Mouse (Mus musculus): ENCODE data around the gene Ppp1r15a. TPM values are rescaled to one million over a fixed set of nuclear protein-coding genes. Genes with fewer than 3 reads are reported as not detected.
A peak's percentile ranks its signal among the peaks of the same experiment; 100 is the strongest.
"Not testable (repeated sequence)": the region's sequence is repeated elsewhere in the genome, so short reads cannot be mapped to it uniquely, and the experiment has no call there.

Gene Ppp1r15a
- polyA plus RNA-seq, 1 experiment from 2014 or later, result 27.1 TPM

DNA sequence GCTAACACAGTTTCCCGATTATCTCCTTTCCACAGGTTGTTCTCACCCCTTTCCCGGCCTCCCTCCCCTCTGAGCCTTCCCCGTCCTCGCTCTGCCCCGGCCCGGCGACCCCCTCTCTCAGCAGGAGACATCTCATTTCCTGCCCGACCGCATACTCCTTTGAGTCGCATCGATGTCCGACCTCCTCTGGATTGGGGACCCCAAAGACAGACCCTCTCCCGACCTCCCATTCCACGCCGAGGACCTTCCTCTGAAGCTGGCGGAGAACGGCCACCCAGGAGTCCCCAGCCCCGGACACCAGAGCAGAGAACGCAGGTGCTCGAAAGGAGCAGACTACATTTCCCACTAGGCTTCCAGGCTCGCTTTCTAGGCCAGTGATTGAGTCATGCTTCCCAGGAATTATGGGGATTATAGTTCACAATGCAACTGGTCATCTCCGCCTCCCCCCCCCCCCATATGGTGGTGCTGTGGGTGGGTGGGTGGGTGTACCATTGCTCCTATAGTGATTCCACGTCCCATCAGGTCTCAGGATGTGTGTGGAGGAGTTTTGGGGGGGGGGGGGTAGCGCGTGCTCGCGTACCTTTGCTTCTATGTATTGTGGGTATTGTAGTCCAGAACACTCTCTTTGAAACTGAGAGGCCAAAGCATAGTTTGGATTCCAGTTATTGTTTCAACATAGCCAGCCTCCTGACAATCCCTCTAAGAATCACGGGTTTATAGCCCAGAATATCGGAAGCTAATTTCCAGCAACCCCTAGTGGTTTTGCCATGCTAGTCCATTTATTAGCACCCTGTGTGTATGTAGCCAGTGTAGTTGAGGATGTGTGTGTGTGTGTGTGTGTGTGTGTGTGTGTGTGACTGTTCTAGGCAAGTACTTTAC is 12.3 kb upstream of the Ppp1r15a start:
- H3K27ac ChIP-seq (ENCODE audit: low read length), result no peak overlapping the region
- peak overlapping the region; percentile 63 for H3K4me3 ChIP-seq (ENCODE audit: low read length)
- H3K9me3 ChIP-seq (replicated peaks; ENCODE audit: control insufficient read depth, low read length), result no peaks in the 10 kb centered on the region
- H3K4me2 ChIP-seq (ENCODE audit: low read depth, low read length), result peak overlapping the region; percentile 83
- WGBS, result 4% methylated on average over 29 of the region's 29 CpGs
- H3K27me3 ChIP-seq (ENCODE audit: control insufficient read depth, insufficient read depth, low read length), result no peaks in the 10 kb centered on the region
- 0 out of 2 replicates have a peak, but pooled peaks cover 6% of the 10 kb centered on the region for H3K4me1 ChIP-seq (ENCODE audit: control insufficient read depth, insufficient read depth, low read length)
- ATAC-seq (replicated peaks; ENCODE audit: extremely low read depth, insufficient read depth, low FRiP score), result peak; percentile 74
- H3K36me3 ChIP-seq (ENCODE audit: control insufficient read depth, insufficient read depth), result no peaks in the 10 kb centered on the region
- peak overlapping the region; percentile 69 for H3K9ac ChIP-seq (ENCODE audit: low read length)

DNA sequence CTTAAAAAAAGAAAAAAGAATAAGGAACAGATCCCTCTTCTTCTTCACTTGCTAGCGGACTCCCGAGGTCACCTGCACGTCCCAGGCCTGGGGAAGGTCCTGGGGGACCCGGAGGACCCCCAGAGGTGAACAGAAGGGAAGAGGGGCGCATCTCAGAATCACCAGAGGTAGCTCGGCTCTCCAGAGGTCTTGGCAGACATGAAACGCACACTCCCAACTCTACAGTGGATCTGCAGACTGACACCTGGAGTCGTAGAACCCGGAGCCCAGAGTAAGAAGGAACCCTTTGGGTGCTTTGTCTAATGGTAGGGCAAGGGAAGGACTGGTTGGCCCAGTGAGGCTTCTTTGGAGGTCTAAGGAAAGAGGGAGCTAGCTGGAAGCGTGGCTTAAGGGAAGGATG is 11.5 kb upstream of the Ppp1r15a start:
- Histone ChIP-seq H3K4me3 (ENCODE audit: low read length) (peak overlapping the region; percentile 63), H3K27ac (ENCODE audit: low read length) (no peak overlapping the region), H3K27me3 (ENCODE audit: control insufficient read depth, insufficient read depth, low read length) (no peaks in the 10 kb centered on the region), H3K9ac (ENCODE audit: low read length) (no peak overlapping the region; the same call in 1 of the 2 replicates), H3K9me3 (replicated peaks; ENCODE audit: control insufficient read depth, low read length) (no peaks in the 10 kb centered on the region), H3K4me2 (ENCODE audit: low read depth, low read length) (peak overlapping the region; percentile 83), H3K36me3 (ENCODE audit: control insufficient read depth, insufficient read depth) (no peaks in the 10 kb centered on the region), H3K4me1 (ENCODE audit: control insufficient read depth, insufficient read depth, low read length) (0 out of 2 replicates have a peak, but pooled peaks cover 6% of the 10 kb centered on the region)
- no peak for ATAC-seq (replicated peaks; ENCODE audit: extremely low read depth, insufficient read depth, low FRiP score)
- 83% methylated on average over 10 of the region's 10 CpGs for WGBS

DNA sequence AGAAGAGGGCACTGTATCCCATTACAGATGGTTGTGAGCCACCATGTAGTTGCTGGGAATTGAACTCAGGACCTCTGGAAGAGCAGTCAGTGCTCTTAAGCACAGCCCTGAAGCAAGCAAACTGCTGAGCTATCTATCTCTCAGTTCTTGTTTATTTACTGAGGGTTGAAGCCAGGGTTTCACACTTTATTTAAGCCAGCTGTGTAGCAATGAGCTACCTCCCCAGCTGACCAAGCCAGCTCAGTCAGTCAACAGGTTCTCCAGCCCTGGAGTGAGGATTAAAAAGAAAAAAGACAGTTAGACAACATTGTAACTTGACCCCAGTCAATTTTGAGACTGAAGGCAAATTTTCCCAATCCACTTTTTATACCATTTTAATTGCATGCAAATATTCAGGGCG is 9.6 kb upstream of the Ppp1r15a start:
- no peaks in the 10 kb centered on the region for H3K9me3 ChIP-seq (replicated peaks; ENCODE audit: control insufficient read depth, low read length)
- no peak overlapping the region for H3K27ac ChIP-seq (ENCODE audit: low read length)
- no peak overlapping the region for H3K4me2 ChIP-seq (ENCODE audit: low read depth, low read length)
- H3K27me3 ChIP-seq (ENCODE audit: control insufficient read depth, insufficient read depth, low read length), result no peaks in the 10 kb centered on the region
- H3K4me1 ChIP-seq (ENCODE audit: control insufficient read depth, insufficient read depth, low read length), result peaks cover 6% of the 10 kb centered on the region
- no peak for ATAC-seq (replicated peaks; ENCODE audit: extremely low read depth, insufficient read depth, low FRiP score)
- WGBS, result 86% methylated on average over 1 of the region's 1 CpGs
- no peaks in the 10 kb centered on the region for H3K36me3 ChIP-seq (ENCODE audit: control insufficient read depth, insufficient read depth)
- H3K4me3 ChIP-seq (ENCODE audit: low read length), result no peak overlapping the region
- no peak overlapping the region for H3K9ac ChIP-seq (ENCODE audit: low read length)

DNA sequence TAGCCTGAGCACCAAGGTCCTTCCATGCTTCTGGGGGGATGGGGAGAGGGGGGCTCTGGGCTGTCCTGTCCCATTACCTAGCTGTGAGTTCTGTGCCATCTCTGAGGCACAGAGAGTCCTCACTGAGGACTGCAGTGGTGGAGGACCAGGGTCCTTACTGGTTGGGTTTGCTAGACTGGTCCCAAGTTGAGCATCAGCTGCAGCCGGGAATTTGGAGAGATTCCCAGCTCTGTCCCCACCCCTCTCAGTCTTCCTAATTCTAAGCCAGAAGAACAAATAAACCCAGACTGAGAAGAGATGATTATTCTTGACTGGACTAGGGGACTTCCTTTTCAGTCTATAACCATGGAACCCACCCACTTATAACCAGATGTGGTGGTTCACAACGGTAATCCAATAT is 4.6 kb upstream of the Ppp1r15a start:
- 51% methylated on average over 2 of the region's 2 CpGs for WGBS
- no peaks in the 10 kb centered on the region for H3K27me3 ChIP-seq (ENCODE audit: control insufficient read depth, insufficient read depth, low read length)
- no peak overlapping the region for H3K9ac ChIP-seq (ENCODE audit: low read length)
- no peaks in the 10 kb centered on the region for H3K9me3 ChIP-seq (replicated peaks; ENCODE audit: control insufficient read depth, low read length)
- ATAC-seq (replicated peaks; ENCODE audit: extremely low read depth, insufficient read depth, low FRiP score), result no peak
- no peak overlapping the region for H3K4me2 ChIP-seq (ENCODE audit: low read depth, low read length)
- no peak overlapping the region for H3K4me3 ChIP-seq (ENCODE audit: low read length)
- H3K27ac ChIP-seq (ENCODE audit: low read length), result peak overlapping the region; percentile 24; the same call in 1 of the 2 replicates
- no peaks in the 10 kb centered on the region for H3K36me3 ChIP-seq (ENCODE audit: control insufficient read depth, insufficient read depth)
- H3K4me1 ChIP-seq (ENCODE audit: control insufficient read depth, insufficient read depth, low read length), result peaks cover 15% of the 10 kb centered on the region

DNA sequence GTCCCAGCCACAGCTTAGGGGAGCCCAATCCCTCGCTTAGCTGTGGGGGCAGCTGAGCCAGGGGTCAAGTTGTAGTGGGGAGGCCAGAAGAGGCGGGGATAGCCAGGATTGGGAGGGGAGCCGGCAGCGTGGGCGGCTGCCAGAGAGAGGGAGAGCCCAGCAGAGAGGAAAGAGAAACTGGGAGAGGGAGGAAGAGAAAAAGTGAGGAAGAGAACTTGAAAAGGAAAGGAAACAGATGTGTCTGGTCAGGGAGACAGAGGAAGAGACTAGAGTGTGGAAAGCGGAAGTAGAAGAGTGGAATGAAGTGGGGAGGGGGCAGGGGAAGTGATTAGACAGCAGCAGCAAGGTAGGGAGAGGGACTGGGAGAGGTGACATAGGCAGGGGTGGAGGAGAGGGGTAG is 3.4 kb upstream of the Ppp1r15a start:
- Histone ChIP-seq H3K4me2 (ENCODE audit: low read depth, low read length) (peak overlapping the region; percentile 45), H3K36me3 (ENCODE audit: control insufficient read depth, insufficient read depth) (no peaks in the 10 kb centered on the region), H3K27ac (ENCODE audit: low read length) (peak overlapping the region; percentile 55), H3K27me3 (ENCODE audit: control insufficient read depth, insufficient read depth, low read length) (no peaks in the 10 kb centered on the region), H3K4me1 (ENCODE audit: control insufficient read depth, insufficient read depth, low read length) (peaks cover 25% of the 10 kb centered on the region), H3K4me3 (ENCODE audit: low read length) (no peak overlapping the region), H3K9ac (ENCODE audit: low read length) (0 out of 2 replicates have a peak overlapping the region, but pooled peaks have one; percentile 41), H3K9me3 (replicated peaks; ENCODE audit: control insufficient read depth, low read length) (no peaks in the 10 kb centered on the region)
- WGBS, result 11% methylated on average over 6 of the region's 6 CpGs
- no peak for ATAC-seq (replicated peaks; ENCODE audit: extremely low read depth, insufficient read depth, low FRiP score)

DNA sequence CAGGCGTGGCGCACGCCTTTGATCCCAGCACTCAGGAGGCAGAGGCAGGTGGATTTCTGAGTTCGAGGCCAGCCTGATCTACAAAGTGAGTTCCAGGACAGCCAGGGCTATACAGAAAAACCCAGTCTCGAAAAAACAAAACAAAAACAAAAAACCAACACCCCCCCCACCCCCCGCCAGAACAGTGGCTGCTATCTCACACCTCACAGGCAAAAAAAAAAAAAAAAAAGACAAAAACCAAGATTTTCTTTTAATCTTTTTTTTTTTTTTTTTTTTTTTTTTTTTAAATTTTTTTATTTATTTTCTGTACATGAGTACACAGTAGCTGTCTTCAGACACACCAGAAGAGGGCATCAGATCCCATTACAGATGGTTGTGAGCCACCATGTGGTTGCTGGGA is 1.1 kb upstream of the Ppp1r15a start:
- Histone ChIP-seq H3K4me1 (ENCODE audit: control insufficient read depth, insufficient read depth, low read length) (peaks cover 41% of the 10 kb centered on the region), H3K27ac (ENCODE audit: low read length) (peak overlapping the region; percentile 99; the same call in 1 of the 2 replicates)
- H3K36me3 ChIP-seq (ENCODE audit: control insufficient read depth, insufficient read depth); H3K27me3 ChIP-seq (ENCODE audit: control insufficient read depth, insufficient read depth, low read length); H3K9me3 ChIP-seq (replicated peaks; ENCODE audit: control insufficient read depth, low read length); H3K4me2 ChIP-seq (ENCODE audit: low read depth, low read length); ATAC-seq (replicated peaks; ENCODE audit: extremely low read depth, insufficient read depth, low FRiP score); H3K9ac ChIP-seq (ENCODE audit: low read length); H3K4me3 ChIP-seq (ENCODE audit: low read length): not testable (repeated sequence)
- 90% methylated on average over 6 of the region's 6 CpGs for WGBS

DNA sequence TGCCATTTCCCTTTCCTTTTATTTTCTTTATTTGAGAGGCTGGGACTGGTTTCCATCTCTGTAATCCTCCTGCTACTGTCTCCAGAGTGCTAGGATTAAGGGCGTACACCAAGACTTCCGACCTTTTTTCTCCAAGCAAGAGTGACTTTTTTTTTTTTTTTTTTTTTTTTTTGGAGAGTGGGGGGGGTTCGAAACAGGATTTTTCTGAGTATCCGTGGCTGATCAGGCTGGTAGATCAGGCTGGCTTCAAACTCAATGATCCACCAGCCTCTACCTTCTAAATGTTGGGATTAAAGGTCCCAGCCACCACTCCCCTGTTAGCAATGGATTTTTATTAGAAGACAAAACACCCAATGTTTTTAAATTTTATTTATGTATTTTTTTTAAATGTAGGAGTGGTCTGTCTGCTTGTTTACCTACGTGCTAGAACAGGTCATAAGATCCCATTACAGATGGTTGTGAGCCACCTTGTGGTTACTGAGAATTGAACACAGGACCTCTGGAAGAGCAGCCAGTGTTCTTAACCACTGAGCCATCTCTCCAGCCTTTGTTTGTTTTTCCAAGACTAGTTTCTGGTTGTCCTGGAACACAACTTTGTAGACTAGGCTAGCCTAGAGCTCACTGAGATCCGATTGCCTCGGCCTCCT is 529 bp upstream of the Ppp1r15a start:
- no peaks in the 10 kb centered on the region for H3K27me3 ChIP-seq (ENCODE audit: control insufficient read depth, insufficient read depth, low read length)
- peaks cover 44% of the 10 kb centered on the region for H3K4me1 ChIP-seq (ENCODE audit: control insufficient read depth, insufficient read depth, low read length)
- 24% methylated on average over 7 of the region's 7 CpGs for WGBS
- H3K4me2 ChIP-seq (ENCODE audit: low read depth, low read length), result peak overlapping the region; percentile 80
- H3K4me3 ChIP-seq (ENCODE audit: low read length), result peak overlapping the region; percentile 95
- H3K9me3 ChIP-seq (replicated peaks; ENCODE audit: control insufficient read depth, low read length), result no peaks in the 10 kb centered on the region
- H3K27ac ChIP-seq (ENCODE audit: low read length), result peak overlapping the region; percentile 99
- H3K36me3 ChIP-seq (ENCODE audit: control insufficient read depth, insufficient read depth), result no peaks in the 10 kb centered on the region
- H3K9ac ChIP-seq (ENCODE audit: low read length), result peak overlapping the region; percentile 98
- ATAC-seq (replicated peaks; ENCODE audit: extremely low read depth, insufficient read depth, low FRiP score), result no peak

DNA sequence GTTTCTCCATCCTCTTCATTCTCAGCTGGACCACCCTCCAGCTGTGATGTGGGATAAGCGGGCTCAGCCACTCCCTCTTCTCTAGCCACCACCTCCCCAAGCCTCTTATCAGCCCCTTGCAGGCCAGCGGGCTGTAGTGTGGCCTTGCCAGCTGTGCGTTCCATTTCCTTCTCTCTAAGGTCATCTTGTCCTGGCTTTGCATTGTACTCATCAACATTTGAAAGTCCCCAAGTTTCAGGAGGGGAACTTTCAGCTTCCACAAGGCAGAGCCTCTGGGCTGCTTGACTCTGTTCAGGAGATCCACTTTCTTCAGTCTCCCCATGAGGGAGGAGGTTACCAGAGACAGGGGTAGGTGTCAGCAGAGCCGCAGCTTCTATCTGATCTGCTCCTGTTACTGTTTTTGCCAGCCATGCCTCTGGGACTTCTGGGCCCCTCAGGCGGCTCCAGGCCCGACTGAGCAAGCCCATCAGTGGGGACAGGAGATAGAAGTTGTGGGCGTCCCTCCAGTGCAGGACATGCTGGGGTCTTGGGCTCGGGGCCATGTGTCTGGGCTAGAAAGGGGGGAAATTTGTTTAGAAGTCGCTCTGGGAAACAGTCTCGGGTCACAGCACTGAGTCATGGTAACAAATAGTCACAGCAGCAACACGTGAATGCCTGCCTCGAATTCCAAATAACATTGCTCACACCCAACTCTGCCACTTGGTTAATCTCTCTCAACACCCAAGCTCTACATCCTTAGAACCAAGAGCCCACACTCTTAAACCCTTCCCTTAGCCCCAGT is 1.0 kb downstream of the Ppp1r15a start:
- Histone ChIP-seq H3K27ac (ENCODE audit: low read length) (peak overlapping the region; percentile 99), H3K27me3 (ENCODE audit: control insufficient read depth, insufficient read depth, low read length) (no peaks in the 10 kb centered on the region), H3K36me3 (ENCODE audit: control insufficient read depth, insufficient read depth) (no peaks in the 10 kb centered on the region), H3K4me2 (ENCODE audit: low read depth, low read length) (peak overlapping the region; percentile 80), H3K4me3 (ENCODE audit: low read length) (peak overlapping the region; percentile 95), H3K4me1 (ENCODE audit: control insufficient read depth, insufficient read depth, low read length) (peaks cover 37% of the 10 kb centered on the region), H3K9ac (ENCODE audit: low read length) (peak overlapping the region; percentile 98), H3K9me3 (replicated peaks; ENCODE audit: control insufficient read depth, low read length) (no peaks in the 10 kb centered on the region)
- 11% methylated on average over 12 of the region's 12 CpGs for WGBS
- 0 out of 2 replicates have a peak, but pooled peaks have one; percentile 7 for ATAC-seq (replicated peaks; ENCODE audit: extremely low read depth, insufficient read depth, low FRiP score)
